Mouse (Mus musculus) E14TG2a.4 (cell line): ENCODE data around the gene Dlk2.

ENCODE experiments used
- CTCF ChIP-seq: conservative IDR thresholded peaks from 2 replicates; pipeline ENCODE4 v1.5.1; 2014; ENCODE audit warnings: low read length
- NANOG ChIP-seq: IDR thresholded peaks from 2 replicates; pipeline ENCODE4 v1.6.1; 2014; ENCODE audit warnings: borderline replicate concordance, low read length, mixed read lengths
- POU5F1 ChIP-seq: IDR thresholded peaks from 2 replicates; pipeline ENCODE4 v1.6.1; 2014; ENCODE audit warnings: low read length, borderline replicate concordance

DNA sequence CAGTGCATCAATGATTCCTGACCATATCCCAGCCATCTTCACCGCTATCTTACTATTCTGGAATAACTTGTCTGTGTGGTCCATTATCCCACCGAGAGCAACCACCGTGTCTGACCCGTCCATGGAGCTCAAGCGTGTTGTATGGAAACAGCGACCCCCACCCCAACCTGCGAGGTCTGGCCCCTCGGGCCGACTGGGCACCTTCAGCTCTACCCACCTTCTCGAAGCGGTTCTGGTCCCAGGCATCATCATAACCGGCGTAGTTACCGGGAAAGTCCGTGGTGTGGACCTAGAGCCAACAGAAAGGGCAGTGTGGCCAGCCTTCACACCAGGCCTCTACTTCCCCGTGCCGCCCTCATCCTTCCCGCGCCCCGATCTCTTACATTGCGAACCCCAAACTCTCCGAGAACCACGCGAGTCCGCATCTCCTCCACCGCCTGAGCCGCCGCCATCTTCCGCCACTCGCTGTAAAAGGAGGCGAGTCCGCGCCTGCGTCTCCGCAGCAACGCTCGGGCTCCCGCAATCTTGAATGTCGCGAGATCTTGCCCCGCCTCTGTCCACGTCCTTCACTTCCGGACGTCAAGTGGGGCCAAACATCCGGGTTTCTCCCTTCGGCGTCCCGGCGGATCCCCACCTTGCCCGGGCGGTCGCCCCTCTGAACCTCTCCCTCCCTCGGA is 49.6 kb upstream of the Dlk2 start, which contains the start of the genes Polr1c and Yipf3:
- TF ChIP-seq POU5F1 (no peak), CTCF (no peak), NANOG (no peak)
